Mouse (Mus musculus) layer of hippocampus, postnatal 25 days (tissue): Measurements from ENCODE around the gene Serpini1. TPM values are rescaled to one million over a fixed set of nuclear protein-coding genes. Genes with fewer than 3 reads are reported as not detected.
"Not testable (repeated sequence)": the region's sequence is repeated elsewhere in the genome, so short reads cannot be mapped to it uniquely, and the experiment has no call there.

ENCODE experiments used
- DNase-seq, 2 experiments: peaks; one replicate each; pipeline ENCODE4 v3.0.0; 2022; ENCODE audit warnings: mixed read lengths in 2 of 2, low spot score in 1 of 2; ENCODE audit errors: extremely low spot score in 1 of 2
- total RNA-seq, 2 experiments: library from RNA; stranded (reverse); gene quantifications; 2 replicates each; pipeline ENCODE4 v1.2.3; 2021

Serpini1 gene
- total RNA-seq, 2 experiments from 2014 or later = 173 to 185 TPM

- no peak for DNase-seq
Measured at GRCm38 (mm10) chr3:75633635-75634034, 76.3 kb downstream of the Serpini1 start.

- DNase-seq = no peak
Measured at GRCm38 (mm10) chr3:75635648-75636047, 78.3 kb downstream of the Serpini1 start.

- DNase-seq = no peak
Measured at GRCm38 (mm10) chr3:75639546-75639945, 82.2 kb downstream of the Serpini1 start.

GRCm38 (mm10) chr3:75647542-75647941 is 90.2 kb downstream of the Serpini1 start:
- DNase-seq = no peak

GRCm38 (mm10) chr3:75648226-75648625 is 90.9 kb downstream of the Serpini1 start:
- no peak for DNase-seq

GRCm38 (mm10) chr3:75650416-75651154 is 93.2 kb downstream of the Serpini1 start:
- DNase-seq = not testable (repeated sequence)

- no peak for DNase-seq
Measured at GRCm38 (mm10) chr3:75651603-75652115, 94.3 kb downstream of the Serpini1 start.

- DNase-seq = not testable (repeated sequence)
Measured at GRCm38 (mm10) chr3:75653901-75654300, 96.6 kb downstream of the Serpini1 start.

GRCm38 (mm10) chr3:75655578-75656344 is 98.4 kb downstream of the Serpini1 start:
- DNase-seq = no peak

- DNase-seq = no peak
Measured at GRCm38 (mm10) chr3:75666962-75667361, 109.6 kb downstream of the Serpini1 start.

- no peak for DNase-seq
Measured at GRCm38 (mm10) chr3:75670425-75670824, 113.1 kb downstream of the Serpini1 start.

GRCm38 (mm10) chr3:75682881-75683280 is 125.5 kb downstream of the Serpini1 start:
- no peak for DNase-seq

- DNase-seq = no peak
Measured at GRCm38 (mm10) chr3:75686775-75687174, 129.4 kb downstream of the Serpini1 start.

GRCm38 (mm10) chr3:75687187-75687825 is 130.0 kb downstream of the Serpini1 start:
- DNase-seq = no peak

- no peak for DNase-seq
Measured at GRCm38 (mm10) chr3:75690321-75690720, 133.0 kb downstream of the Serpini1 start.

- DNase-seq = no peak
Measured at GRCm38 (mm10) chr3:75692088-75692487, 134.7 kb downstream of the Serpini1 start.

Other genes starting within 250 kb of the Serpini1 start
- gene Wdr49, start 75.4 kb upstream of the Serpini1 start, total RNA-seq = 1 to 10 TPM in 1 of 2 experiments, under 1 TPM in 1; 0.71 to 1.0 TPM
- 10 to 100 TPM; 54.6 to 60.2 TPM for gene Pdcd10, start 691 bp upstream of the Serpini1 start, total RNA-seq
- gene Gm29133, start 190.7 kb downstream of the Serpini1 start, total RNA-seq = not detected